Mouse (Mus musculus) right cerebral cortex, postnatal 14 days (tissue): Measurements from ENCODE around the gene Pacsin2.

Experiments
- DNase-seq: peaks from one replicate; pipeline ENCODE4 v3.0.0; 2022

Pacsin2 gene

DNA sequence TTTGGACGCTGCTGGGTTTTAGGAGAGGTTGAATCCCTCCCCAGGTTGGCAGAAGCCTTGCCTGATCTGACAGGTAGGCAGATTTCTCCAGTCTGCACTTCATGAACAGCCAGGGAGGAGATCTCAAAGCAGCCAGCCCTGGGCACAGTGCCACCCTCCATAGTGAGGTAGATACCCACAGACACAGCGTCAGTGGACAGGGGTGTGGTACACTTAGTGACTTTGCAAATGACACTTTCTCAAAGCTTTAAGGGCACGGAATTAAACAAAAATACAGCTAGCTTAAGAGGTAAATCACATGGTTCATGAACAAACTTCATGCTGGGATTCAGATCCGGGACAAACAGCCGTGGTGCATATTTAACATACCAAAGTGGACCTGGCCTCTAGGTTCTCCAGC lies 15.8 kb downstream of the Pacsin2 start:
- DNase-seq = no peak

- DNase-seq = peak; percentile 48
Measured at GRCm38 (mm10) chr15:83447791-83448544, 16.4 kb downstream of the Pacsin2 start.

GRCm38 (mm10) chr15:83445908-83446307 lies 18.5 kb downstream of the Pacsin2 start:
- no peak for DNase-seq

GRCm38 (mm10) chr15:83445383-83445782 lies 19.0 kb downstream of the Pacsin2 start:
- no peak for DNase-seq

GRCm38 (mm10) chr15:83444425-83444824 lies 20.0 kb downstream of the Pacsin2 start:
- DNase-seq = no peak

GRCm38 (mm10) chr15:83442495-83443037 lies 21.8 kb downstream of the Pacsin2 start:
- DNase-seq = no peak

- no peak for DNase-seq
Measured at GRCm38 (mm10) chr15:83440726-83441125, 23.7 kb downstream of the Pacsin2 start.

GRCm38 (mm10) chr15:83436541-83436940 lies 27.9 kb downstream of the Pacsin2 start:
- no peak for DNase-seq

DNA sequence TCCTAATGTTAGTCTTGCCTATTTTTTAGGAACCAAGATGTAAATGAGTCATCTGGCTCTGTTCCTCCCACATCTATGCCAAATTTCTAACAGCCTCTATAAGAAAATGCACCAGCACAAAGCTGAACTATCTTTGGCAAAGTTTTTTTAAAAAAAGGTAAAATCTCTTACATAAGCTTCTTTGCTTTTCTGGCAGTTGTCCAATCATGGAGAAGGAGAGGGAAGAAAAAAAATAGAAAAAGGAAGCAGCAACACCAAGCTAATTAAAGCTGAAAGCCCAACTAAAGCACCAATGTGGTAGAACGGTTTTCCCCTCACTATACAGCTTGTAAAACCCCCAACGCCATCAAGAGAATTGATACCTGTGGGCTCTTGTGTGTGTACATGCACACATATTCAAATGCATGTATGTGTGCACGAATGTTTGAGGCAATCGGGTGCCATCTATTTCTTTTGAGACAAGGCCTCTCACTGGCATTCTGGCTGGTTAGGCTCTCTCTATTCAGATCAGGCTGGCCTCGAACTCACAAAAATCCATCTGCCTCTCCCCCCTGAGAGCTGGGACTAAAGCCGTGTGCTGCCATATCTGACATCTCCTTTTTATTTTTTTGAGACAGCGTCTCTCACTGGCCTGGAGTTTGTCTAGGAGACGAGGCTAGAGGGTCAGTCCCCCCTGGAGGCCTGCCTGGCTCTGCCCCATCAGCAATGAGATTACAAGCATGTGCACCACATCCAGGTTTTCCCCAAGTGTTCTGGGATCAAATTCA lies 28.9 kb downstream of the Pacsin2 start:
- no peak for DNase-seq

DNA sequence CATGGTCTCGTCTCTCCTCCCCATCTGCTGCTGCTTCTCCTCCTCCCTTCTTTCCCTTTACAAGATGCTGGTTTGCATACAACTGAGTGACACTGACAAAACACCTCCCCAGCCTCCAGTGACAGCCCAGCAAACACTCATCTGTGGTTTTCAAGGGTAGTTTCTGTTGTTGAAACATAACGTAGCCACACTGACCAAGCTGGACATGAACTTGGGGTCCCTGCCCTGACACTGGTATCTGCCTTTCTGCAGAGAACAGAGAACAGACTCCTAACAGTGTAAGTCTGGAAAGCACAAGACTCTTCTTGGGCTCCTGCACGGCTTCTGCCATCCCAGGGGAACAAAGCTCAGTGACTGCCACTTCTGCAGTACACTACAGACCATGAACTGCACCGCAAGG lies 29.7 kb downstream of the Pacsin2 start:
- DNase-seq = no peak

DNA sequence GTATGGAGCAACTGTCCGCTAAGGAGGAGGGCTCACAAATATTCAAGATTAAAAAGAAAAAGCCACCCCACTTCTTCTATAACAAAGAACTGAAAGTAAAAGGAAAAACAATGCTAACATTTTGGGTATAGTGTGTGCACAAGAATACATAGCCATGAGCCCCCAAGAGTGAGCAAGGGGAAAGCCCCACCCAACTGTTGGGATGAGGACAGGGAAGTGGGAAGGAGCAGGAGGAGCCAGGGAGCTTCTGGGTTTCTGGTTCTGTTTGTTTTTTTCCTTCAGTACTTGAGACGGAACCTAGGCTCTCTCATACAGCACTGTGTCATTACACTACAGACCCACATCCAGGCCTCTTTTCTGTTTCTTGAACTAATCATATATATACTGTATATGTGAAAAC lies 31.1 kb downstream of the Pacsin2 start:
- DNase-seq = no peak

DNA sequence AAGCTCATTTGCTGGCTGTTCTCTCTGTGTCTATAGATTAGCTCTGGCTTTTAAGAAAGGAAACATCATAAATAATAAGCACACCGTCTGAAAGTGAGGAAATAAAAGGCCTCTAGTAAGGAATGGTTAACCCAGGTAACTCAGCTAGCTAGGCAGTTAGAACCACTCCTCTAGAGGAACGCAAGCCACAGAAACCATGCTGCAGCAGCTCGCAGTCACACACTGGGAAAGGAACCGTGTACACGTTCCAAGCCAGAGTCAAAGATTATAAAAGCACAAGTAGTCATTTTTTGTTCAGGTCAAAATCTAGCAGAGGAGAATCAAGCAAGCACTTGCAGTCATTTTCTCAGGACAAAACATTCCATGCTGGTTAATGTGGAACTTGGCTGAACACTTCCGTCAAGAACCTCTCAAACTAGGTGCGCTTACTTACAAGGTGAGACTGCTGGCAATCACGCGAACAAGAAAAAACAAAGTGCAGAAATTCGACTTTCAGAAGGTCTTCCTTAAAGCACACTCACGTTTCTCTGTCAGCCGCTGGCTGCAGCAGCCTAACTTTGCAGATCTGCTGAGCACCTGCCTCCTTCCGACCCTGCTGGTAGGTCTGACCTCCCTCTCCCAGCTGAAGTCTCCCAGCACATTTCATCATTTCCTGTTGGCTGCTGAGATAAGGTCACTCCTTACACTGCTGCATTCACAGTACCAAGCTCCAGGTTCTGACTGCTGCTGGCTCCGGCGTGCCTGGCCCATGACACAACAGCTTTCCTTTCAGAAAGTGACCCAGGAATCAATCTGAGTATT lies 32.0 kb downstream of the Pacsin2 start:
- no peak for DNase-seq

- no peak for DNase-seq
Measured at GRCm38 (mm10) chr15:83430986-83431763, 33.2 kb downstream of the Pacsin2 start.

DNA sequence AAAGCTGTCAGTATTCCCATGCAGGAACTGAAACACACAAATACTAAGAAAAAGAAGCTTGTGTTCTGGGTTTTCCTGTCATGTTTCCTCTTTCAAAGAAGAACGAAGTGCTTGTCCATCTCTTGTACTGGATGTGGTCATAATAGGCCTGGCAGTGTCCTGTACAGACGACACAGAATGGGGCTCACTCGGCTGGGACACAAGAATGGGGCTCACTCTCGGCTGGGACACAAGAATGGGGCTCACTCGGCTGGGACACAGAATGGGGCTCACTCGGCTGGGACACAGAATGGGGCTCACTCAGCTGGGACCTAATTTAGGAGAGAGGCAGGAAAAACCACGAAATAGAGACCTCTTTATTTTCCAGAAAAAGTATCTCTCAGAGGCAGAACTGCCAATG lies 34.0 kb downstream of the Pacsin2 start:
- no peak for DNase-seq

- DNase-seq = no peak
Measured at GRCm38 (mm10) chr15:83428586-83428985, 35.8 kb downstream of the Pacsin2 start.

DNA sequence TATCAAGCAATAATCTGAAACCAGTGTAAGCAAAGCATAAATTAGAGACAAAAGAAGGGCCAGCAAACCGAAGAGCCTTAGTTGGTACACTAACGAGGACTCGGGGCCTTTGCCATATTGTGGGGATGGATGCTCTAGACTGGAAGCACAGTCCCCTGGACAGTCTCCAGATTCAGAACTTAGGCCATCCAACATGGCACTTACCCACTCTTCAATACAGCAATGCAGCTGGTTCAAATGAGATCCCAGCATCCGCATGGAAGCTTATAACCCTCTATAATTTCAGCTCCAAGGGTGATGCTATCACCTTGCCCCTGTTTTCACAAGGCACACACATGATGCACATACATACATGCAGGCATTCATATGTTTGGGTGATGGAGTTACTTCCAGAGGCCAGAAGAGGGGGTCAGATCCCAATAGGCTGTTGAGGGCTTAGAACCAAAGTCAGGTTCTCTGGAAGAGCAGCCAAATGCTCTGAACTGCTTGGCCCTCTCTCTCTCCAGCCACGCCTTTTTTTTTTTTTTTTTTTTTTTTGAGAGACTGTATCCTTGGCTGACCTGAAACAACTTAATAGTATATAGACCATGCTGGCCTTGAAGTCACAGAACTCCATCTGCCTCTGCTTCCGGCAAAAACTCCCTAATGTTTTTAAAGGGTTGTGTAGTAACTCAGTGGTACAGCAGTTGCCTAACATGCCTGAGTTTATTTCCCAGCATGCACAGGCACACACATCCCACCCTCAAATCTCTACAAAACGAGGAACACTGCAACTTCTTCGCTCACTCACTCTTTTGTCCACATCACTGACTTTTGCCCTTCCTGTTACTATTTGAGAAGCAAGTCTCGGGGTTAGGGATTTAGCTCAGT lies 36.9 kb downstream of the Pacsin2 start:
- no peak for DNase-seq

DNA sequence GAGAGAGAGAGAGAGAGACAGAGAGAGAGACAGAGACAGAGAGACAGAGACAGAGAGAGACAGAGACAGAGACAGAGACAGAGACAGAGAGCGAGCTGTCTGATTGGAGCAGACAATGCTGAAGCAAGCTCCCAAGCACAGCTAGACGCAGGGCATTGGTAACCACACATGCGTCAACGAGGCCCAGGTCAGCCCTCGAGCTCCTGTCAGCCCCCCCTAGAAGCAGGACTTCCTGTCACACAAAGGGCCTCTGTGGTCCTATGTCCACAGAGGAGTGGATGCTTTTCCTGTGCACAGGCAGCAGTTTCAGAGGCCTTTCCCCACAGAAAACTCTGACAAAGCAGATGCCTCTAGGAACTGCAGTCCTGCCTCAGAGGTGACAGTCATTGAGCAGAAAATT lies 38.6 kb downstream of the Pacsin2 start:
- DNase-seq = no peak

GRCm38 (mm10) chr15:83425277-83425676 lies 39.1 kb downstream of the Pacsin2 start:
- no peak for DNase-seq

DNA sequence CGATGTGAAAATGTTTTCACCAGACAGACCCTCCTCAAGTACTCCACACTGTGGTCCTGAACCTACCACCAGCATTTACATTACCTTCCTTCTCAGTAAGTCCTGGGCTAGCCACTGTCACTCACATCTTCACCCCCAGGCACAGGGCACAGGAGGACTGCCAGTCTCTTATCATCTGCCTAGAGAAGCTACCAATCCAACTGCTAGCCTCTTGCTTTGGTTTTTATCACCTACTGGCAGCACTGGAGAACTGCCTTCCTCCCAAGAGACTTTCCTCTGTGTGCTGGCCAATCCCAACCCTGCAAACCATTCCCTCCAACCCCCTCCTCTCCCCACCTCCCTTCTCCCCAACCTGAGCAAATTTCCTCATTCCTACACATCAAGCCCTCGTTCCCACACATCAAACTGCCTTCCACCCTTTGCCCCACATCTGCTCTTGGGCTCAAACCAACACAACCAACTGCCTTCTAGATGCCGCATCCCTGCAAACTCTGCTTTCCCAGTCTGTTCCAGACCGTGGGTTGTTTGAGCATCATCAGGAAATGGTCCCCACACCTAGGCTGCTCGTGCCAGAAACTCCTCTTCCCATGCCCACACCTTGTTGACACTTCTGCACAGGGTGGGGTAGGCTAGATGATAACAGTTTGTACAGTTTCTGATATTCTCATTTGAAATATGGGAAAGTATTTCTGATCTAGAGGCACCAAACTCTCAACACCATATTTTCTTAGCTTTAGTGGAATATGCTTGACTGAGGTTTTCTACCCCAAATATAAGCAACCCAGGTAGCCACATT lies 40.6 kb downstream of the Pacsin2 start:
- DNase-seq = no peak

- no peak for DNase-seq
Measured at GRCm38 (mm10) chr15:83422299-83422981, 42.0 kb downstream of the Pacsin2 start.
